Mouse (Mus musculus) embryo, embryonic 11 days (tissue): ENCODE measurements around the gene D930048N14Rik.

Experiments
- DNase-seq: peaks from one replicate; pipeline ENCODE4 v3.0.0-alpha.2; 2015

Gene D930048N14Rik

DNA sequence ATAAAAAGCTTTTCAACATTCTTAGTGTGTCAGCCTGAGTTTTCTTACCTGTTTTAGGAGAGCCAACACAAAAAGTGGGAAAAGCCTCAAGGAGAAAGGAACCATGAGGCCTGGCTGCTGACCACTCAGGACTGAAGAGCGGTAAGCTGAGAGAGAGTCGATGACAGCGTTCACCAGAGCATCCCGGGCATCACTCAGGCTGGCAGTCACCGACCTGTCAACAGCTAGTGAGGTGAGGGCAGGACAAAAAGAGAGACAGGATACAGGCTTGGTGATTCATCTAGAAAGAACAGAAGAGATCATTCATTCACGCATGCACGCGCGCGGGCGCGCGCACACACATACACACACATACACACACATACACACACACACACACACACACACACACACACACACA, 56.3 kb downstream of the D930048N14Rik start:
- DNase-seq, result no peak
